Comparison of ENCODE assay signal across 22 mouse cellular contexts in genomic region chr13:94119309-94119708, GRCm38 (mm10).
DNase-seq lines count a peak whose midpoint lies in the region; ATAC-seq and TF ChIP-seq lines count a peak whose summit lies in the region.
"Had no signal": no experiment of that assay in that cellular context is flagged by ENCODE, and none has a peak within 500 bp of the region (broad histone marks: within the 10 kb centered on the region; RNA-seq: fewer than 3 reads in every experiment).

No protein-coding gene starts in this region.

- TF ChIP-seq CTCF in liver, postnatal 0 days (IDR thresholded peaks at IDR 0.05; ENCODE audit: low read depth) = no peak

- H3K9me3 ChIP-seq in heart, embryonic 11.5 days (replicated peaks; ENCODE audit: control insufficient read depth, low read length) = no peaks in the 10 kb centered on the region
- H3K9me3 ChIP-seq in heart, embryonic 15.5 days (replicated peaks) = no peaks in the 10 kb centered on the region
- H3K9me3 ChIP-seq in liver, postnatal 0 days (ENCODE audit: low read length) = 0 out of 2 replicates have a peak, but pooled peaks cover 4% of the 10 kb centered on the region
- no peaks in the 10 kb centered on the region for H3K9me3 ChIP-seq in liver, embryonic 12.5 days (replicated peaks)
- H3K9me3 ChIP-seq: embryonic facial prominence, embryonic 13.5 days had no signal

- H3K36me3 ChIP-seq in heart, embryonic 11.5 days (ENCODE audit: control insufficient read depth, insufficient read depth, low read length) = peaks cover 3% of the 10 kb centered on the region; the same call in 1 of the 2 replicates
- H3K36me3 ChIP-seq in heart, embryonic 15.5 days = no peaks in the 10 kb centered on the region; the same call in 1 of the 2 replicates
- 0 out of 2 replicates have a peak, but pooled peaks cover 3% of the 10 kb centered on the region for H3K36me3 ChIP-seq in liver, postnatal 0 days (replicated peaks; ENCODE audit: insufficient read depth, low read length)
- 0 out of 2 replicates have a peak, but pooled peaks cover 3% of the 10 kb centered on the region for H3K36me3 ChIP-seq in liver, embryonic 12.5 days
- H3K36me3 ChIP-seq: forebrain, embryonic 12.5 days; hindbrain, embryonic 12.5 days had no signal

- no peak overlapping the region for H3K9ac ChIP-seq in heart, embryonic 11.5 days (ENCODE audit: low read depth, low read length)
- H3K9ac ChIP-seq in heart, embryonic 15.5 days = no peak overlapping the region
- no peak overlapping the region for H3K9ac ChIP-seq in liver, postnatal 0 days (replicated peaks)
- no peak overlapping the region for H3K9ac ChIP-seq in liver, embryonic 12.5 days
- H3K9ac ChIP-seq: embryonic facial prominence, embryonic 13.5 days; forebrain, embryonic 12.5 days; hindbrain, embryonic 12.5 days had no signal

- no peaks in the 10 kb centered on the region for H3K27me3 ChIP-seq in heart, embryonic 11.5 days (ENCODE audit: control insufficient read depth, insufficient read depth, low read length)
- H3K27me3 ChIP-seq in heart, embryonic 15.5 days = no peaks in the 10 kb centered on the region
- no peaks in the 10 kb centered on the region for H3K27me3 ChIP-seq in liver, postnatal 0 days (ENCODE audit: insufficient read depth, low read length)
- H3K27me3 ChIP-seq in liver, embryonic 12.5 days (replicated peaks) = no peaks in the 10 kb centered on the region
- H3K27me3 ChIP-seq: CH12.LX; embryonic facial prominence, embryonic 13.5 days; forebrain, embryonic 12.5 days; hindbrain, embryonic 12.5 days had no signal

- H3K4me2 ChIP-seq in heart, embryonic 11.5 days = no peak overlapping the region
- no peak overlapping the region for H3K4me2 ChIP-seq in heart, embryonic 15.5 days
- H3K4me2 ChIP-seq in liver, postnatal 0 days (ENCODE audit: low read depth, low read length) = no peak overlapping the region
- no peak overlapping the region for H3K4me2 ChIP-seq in liver, embryonic 12.5 days
- H3K4me2 ChIP-seq: embryonic facial prominence, embryonic 13.5 days; forebrain, embryonic 12.5 days; hindbrain, embryonic 12.5 days had no signal

- H3K27ac ChIP-seq in heart, embryonic 11.5 days (ENCODE audit: low read depth, low read length) = 0 out of 2 replicates have a peak overlapping the region, but pooled peaks have one; percentile 37
- H3K27ac ChIP-seq in heart, embryonic 15.5 days = peak overlapping the region; percentile 41
- H3K27ac ChIP-seq in liver, postnatal 0 days (ENCODE audit: low read depth) = no peak overlapping the region
- no peak overlapping the region for H3K27ac ChIP-seq in liver, embryonic 12.5 days
- H3K27ac ChIP-seq: forebrain, embryonic 12.5 days; hindbrain, embryonic 12.5 days had no signal

- no peak for DNase-seq in heart, adult 8-10 months (ENCODE audit: low spot score)
- no peak for DNase-seq in heart, postnatal 4 days
- DNase-seq in liver, postnatal 0 days = no peak
- DNase-seq: adrenal gland, adult 8-10 months; cerebellum, adult 11-12 months; cerebellum, adult 9-10 months; cerebellum, postnatal 25 days; gastrocnemius, postnatal 10 days; heart, postnatal 36 days had no signal

- WGBS in heart, embryonic 11.5 days (ENCODE audit: insufficient replicate concordance) = 37% methylated on average over 5 of the region's 5 CpGs
- WGBS in heart, embryonic 15.5 days = 29% methylated on average over 5 of the region's 5 CpGs
- 42% methylated on average over 5 of the region's 5 CpGs for WGBS in liver, postnatal 0 days (ENCODE audit: insufficient replicate concordance)
- 20% methylated on average over 5 of the region's 5 CpGs for WGBS in liver, embryonic 12.5 days (ENCODE audit: insufficient replicate concordance)

- TF ChIP-seq EP300 in liver, postnatal 0 days (IDR thresholded peaks at IDR 0.05; ENCODE audit: low read depth) = peak; percentile 49

- no peak for ATAC-seq in heart, embryonic 11.5 days (replicated peaks; ENCODE audit: insufficient number of reproducible peaks, low FRiP score, low TSS enrichment)
- ATAC-seq in heart, embryonic 15.5 days (replicated peaks; ENCODE audit: insufficient number of reproducible peaks, insufficient read depth, low FRiP score, low read depth) = no peak
- ATAC-seq in liver, postnatal 0 days = no peak
- no peak for ATAC-seq in liver, embryonic 12.5 days
- ATAC-seq in megakaryocyte-erythroid progenitor cell, adult 5-6 weeks (replicated peaks; ENCODE audit: low FRiP score, low TSS enrichment, poor library complexity, severe bottlenecking) = peak; percentile 85
- no peak for ATAC-seq in megakaryocyte, adult 5-6 weeks (ENCODE audit: poor library complexity, severe bottlenecking)
- ATAC-seq: forebrain, embryonic 16.5 days; hindbrain, embryonic 16.5 days; inflammation-experienced regulatory T-cells, adult 6 months; intestine, postnatal 0 days had no signal

- H3K4me1 ChIP-seq in heart, embryonic 11.5 days (ENCODE audit: control insufficient read depth, insufficient read depth, low read length) = peaks cover 11% of the 10 kb centered on the region
- H3K4me1 ChIP-seq in heart, embryonic 15.5 days (replicated peaks) = peaks cover 12% of the 10 kb centered on the region
- no peaks in the 10 kb centered on the region for H3K4me1 ChIP-seq in liver, postnatal 0 days (ENCODE audit: insufficient read depth)
- H3K4me1 ChIP-seq in liver, embryonic 12.5 days = no peaks in the 10 kb centered on the region

- no peak overlapping the region for H3K4me3 ChIP-seq in heart, embryonic 11.5 days (ENCODE audit: low read depth, low read length)
- no peak overlapping the region for H3K4me3 ChIP-seq in heart, embryonic 15.5 days
- H3K4me3 ChIP-seq in liver, postnatal 0 days (ENCODE audit: low read depth, low read length) = no peak overlapping the region
- H3K4me3 ChIP-seq in liver, embryonic 12.5 days = no peak overlapping the region
- H3K4me3 ChIP-seq: embryonic facial prominence, embryonic 13.5 days; forebrain, embryonic 12.5 days; hindbrain, embryonic 12.5 days had no signal

Comparison
In these comparisons a context has a peak if more than half of its experiments do, and no peak if none do; other contexts are left out.
1. H3K27ac ChIP-seq: peak in heart, embryonic 11.5 days (single experiment) and heart, embryonic 15.5 days (single experiment); none in liver, postnatal 0 days (single experiment) and liver, embryonic 12.5 days (single experiment).